Mouse (Mus musculus) kidney, adult 2 months (tissue): ENCODE data around the gene Adamts17. TPM values are rescaled to one million over a fixed set of nuclear protein-coding genes. Genes with fewer than 3 reads are reported as not detected.

Source experiments
- DNase-seq: peaks from one replicate; pipeline ENCODE4 v3.0.0; 2021
- H3K27ac ChIP-seq: fragments of 200-500 bp; 2 replicates; pipeline ENCODE4 v1.5.1; 2012; ENCODE audit warnings: low read depth, low read length, control low read depth, inconsistent platforms; ENCODE audit not compliant: insufficient read depth
- H3K27me3 ChIP-seq: fragments of 200-500 bp; replicated peaks from 2 replicates; pipeline ENCODE4 v1.6.1; 2012; ENCODE audit warnings: mild to moderate bottlenecking, moderate library complexity, low read length, inconsistent platforms; ENCODE audit not compliant: control insufficient read depth, insufficient read depth
- H3K36me3 ChIP-seq: fragments of 200-500 bp; 2 replicates; pipeline ENCODE4 v1.6.1; 2012; ENCODE audit warnings: mild to moderate bottlenecking, moderate library complexity, low read length, inconsistent platforms; ENCODE audit not compliant: control insufficient read depth, insufficient read depth
- H3K4me1 ChIP-seq: fragments of 200-500 bp; 2 replicates; pipeline ENCODE4 v1.6.1; 2011; ENCODE audit warnings: low read length; ENCODE audit not compliant: control insufficient read depth, insufficient read depth
- H3K4me3 ChIP-seq: fragments of 200-500 bp; 2 replicates; pipeline ENCODE4 v1.5.1; 2011; ENCODE audit warnings: mild to moderate bottlenecking, low read depth, low read length, control low read depth; ENCODE audit not compliant: insufficient read depth
- CTCF ChIP-seq: fragments of 200-500 bp; conservative IDR thresholded peaks from 2 replicates; pipeline ENCODE4 v1.5.1; 2011; ENCODE audit warnings: low read depth, mild to moderate bottlenecking, control low read depth, low read length, moderate library complexity, mixed read lengths; ENCODE audit not compliant: insufficient read depth, insufficient read length
- POLR2A ChIP-seq: fragments of 200-500 bp; IDR thresholded peaks from one replicate; pipeline ENCODE4 v1.6.1; 2011; ENCODE audit warnings: low read depth, low read length, control low read depth
- WGBS: fragments of 180-500 bp; shearing (Covaris S2); methylation state at CpG from one replicate; pipeline ENCODE4 v1.1.7; 2018; 5-methylcytosine and 5-hydroxymethylcytosine counted together
- polyA plus RNA-seq: library from polyadenylated mRNA; depleted of rRNA; stranded (reverse); fragments of >200 nt; gene quantifications from 2 replicates; pipeline ENCODE4 v1.2.3, GENCODE M21; 2012

Gene Adamts17
- polyA plus RNA-seq, 1 experiment = 0.17 TPM

DNA sequence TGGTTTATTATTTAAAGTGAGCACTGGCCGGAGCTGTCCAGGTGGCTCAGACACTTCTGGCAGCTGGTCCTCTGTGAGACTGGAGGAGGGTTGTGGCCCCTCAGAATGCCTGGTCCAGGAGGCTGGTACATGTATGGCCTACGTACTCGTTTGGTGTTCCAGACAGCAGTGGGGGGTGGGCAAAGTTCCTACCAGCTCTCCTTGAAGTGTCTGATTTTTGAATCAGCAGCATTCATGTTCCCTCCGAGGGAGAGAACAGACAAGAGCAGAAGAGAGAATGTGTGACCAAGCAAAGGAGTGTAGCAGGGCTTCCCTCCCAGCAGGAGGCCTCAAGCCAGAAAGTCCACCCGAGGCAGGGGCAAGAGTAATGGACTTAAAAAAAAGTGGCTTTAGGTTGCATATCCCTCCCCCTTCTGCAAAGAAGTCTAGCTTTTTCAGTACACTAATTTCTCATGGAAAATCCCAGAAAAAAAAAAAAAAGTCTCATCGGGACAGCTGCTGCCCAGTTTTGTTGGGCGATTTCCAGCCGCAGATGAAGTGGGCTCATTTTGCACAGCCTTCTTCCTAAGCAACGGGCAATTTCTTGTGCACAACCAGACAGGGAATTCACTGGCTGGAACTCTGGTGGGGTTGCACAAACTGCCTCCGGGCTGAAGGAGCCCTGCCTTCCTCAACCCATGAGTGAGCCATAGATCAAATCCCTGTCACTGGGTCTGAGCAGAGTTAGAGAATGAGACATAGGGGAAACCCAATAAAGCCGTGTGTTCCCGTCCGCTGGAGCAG, 28.4 kb downstream of the Adamts17 start:
- Histone ChIP-seq H3K4me1 (no peaks in the 10 kb centered on the region), H3K36me3 (no peaks in the 10 kb centered on the region), H3K27ac (no peak overlapping the region), H3K4me3 (no peak overlapping the region), H3K27me3 (no peaks in the 10 kb centered on the region)
- no peak for TF ChIP-seq CTCF
- TF ChIP-seq POLR2A = no peak
- WGBS = 39% methylated on average over 13 of the region's 13 CpGs
- peak; percentile 7 for DNase-seq

DNA sequence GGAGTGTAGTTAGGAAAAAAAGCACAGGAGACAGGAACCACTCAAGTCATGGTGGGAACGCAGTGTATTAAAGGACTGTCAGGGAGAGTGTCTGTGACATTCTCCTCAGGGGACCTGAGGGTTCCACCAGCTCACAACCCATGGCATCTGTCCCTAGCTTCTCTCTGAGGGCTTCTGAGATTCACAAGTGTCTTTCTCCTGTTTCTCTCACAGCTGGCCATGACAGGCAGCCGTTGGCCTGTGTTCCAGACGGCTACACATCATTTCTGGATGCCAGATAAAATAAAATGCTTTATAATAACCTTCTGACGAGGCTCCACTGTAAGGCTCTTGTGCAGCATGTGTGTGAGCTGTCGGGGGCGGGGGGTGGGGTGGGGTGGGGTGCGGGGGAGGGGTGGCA, 32.0 kb downstream of the Adamts17 start:
- no peak for DNase-seq
- Histone ChIP-seq H3K4me1 (no peaks in the 10 kb centered on the region), H3K36me3 (no peaks in the 10 kb centered on the region), H3K4me3 (no peak overlapping the region), H3K27me3 (no peaks in the 10 kb centered on the region), H3K27ac (no peak overlapping the region)
- 53% methylated on average over 7 of the region's 7 CpGs for WGBS
- no peak for TF ChIP-seq POLR2A
- TF ChIP-seq CTCF = no peak

DNA sequence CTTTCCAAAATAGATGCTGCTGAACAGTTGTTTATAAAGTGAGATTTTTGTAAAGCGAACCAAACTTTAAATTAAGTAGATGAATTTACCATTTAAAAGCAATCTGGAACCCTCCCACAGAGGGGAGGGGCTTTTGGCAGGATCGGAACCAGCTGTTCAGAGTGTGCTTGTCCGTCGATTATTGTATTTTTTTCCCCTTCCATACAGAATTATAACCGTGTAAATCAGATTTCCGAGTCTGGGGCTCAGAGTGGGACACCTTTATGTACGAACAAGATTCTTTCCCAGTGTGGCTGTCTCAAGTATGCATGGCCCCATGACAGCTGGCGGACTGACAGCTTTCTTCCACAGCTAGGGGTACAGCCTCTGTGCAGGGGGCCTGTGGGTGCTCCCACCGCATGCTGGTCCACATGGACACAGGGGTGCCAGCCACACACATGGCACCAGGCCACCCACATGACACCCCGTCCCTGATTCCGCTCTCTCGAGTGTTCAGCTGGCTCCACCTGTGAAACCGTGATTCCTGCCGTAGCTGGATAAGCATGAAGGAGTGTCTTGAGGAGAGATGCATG, 32.5 kb downstream of the Adamts17 start:
- Histone ChIP-seq H3K27ac (no peak overlapping the region), H3K27me3 (no peaks in the 10 kb centered on the region), H3K4me3 (no peak overlapping the region), H3K4me1 (no peaks in the 10 kb centered on the region), H3K36me3 (no peaks in the 10 kb centered on the region)
- TF ChIP-seq CTCF = no peak
- TF ChIP-seq POLR2A = no peak
- no peak for DNase-seq
- 63% methylated on average over 14 of the region's 14 CpGs for WGBS

DNA sequence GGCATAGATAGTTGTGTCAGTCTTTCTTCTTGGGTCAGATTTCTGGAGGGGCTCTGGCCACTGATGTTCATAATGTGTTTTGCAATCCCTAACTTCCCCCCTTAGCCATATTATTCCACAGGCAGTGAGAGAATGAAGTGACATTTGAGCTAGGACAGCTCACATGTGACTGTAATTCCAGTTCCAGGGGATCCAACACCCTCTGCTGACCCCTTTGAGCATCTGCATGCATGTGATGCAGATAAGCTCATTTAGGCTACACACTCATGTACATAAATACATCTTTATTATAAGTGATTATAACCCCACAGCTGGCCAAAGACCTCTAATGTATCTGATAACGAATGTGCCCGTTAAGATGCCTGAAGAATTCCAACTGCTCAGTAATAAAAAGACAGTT, 33.7 kb downstream of the Adamts17 start:
- no peaks in the 10 kb centered on the region for H3K4me1 ChIP-seq
- DNase-seq = no peak
- H3K4me3 ChIP-seq = no peak overlapping the region
- 74% methylated on average over 2 of the region's 2 CpGs for WGBS
- no peaks in the 10 kb centered on the region for H3K27me3 ChIP-seq
- no peaks in the 10 kb centered on the region for H3K36me3 ChIP-seq
- TF ChIP-seq CTCF (no peak), POLR2A (no peak)
- no peak overlapping the region for H3K27ac ChIP-seq

DNA sequence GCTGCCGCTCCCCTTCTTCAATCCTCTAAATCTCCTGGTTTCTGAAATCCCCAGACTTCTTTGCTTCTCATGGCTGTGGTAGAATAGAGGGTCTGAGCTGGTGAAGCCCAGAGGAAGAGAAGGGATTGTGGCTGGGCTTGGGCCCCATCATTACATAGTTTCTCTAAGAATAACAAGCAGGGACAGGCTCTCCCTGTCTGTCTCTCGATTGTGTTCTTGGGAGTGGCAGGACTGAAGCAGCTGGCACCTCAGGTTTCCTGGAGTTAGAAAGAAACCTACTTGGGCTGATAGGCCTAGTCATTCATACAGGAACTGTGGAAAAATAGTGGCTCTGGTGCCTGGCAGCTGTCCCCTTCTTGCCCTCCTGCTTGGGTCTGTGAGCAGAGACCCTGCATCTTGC, 51.9 kb downstream of the Adamts17 start:
- Histone ChIP-seq H3K4me3 (no peak overlapping the region), H3K27ac (no peak overlapping the region), H3K36me3 (no peaks in the 10 kb centered on the region), H3K27me3 (no peaks in the 10 kb centered on the region), H3K4me1 (no peaks in the 10 kb centered on the region)
- TF ChIP-seq CTCF = no peak
- no peak for TF ChIP-seq POLR2A
- 69% methylated on average over 2 of the region's 2 CpGs for WGBS
- no peak for DNase-seq

DNA sequence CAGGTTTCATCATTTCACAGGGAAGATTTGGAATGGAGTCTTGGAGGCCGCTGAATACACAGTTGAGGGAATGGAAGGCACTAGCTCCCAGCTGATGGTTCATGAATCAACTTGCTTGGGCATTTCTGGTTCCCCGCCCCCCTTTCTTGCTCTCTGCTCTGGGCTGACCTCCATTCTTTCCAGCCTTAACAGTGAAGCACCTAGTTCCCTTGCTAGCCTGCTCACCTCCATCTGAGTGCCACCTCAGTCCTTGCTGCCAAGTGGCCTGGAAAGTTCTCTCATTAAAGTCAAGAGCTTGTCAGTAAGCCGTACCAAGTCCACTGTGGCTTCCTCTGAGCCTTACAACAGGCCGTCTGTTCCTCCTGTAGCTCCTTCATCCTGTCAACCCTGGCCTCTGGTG, 52.6 kb downstream of the Adamts17 start:
- H3K27ac ChIP-seq = no peak overlapping the region
- no peaks in the 10 kb centered on the region for H3K4me1 ChIP-seq
- no peak overlapping the region for H3K4me3 ChIP-seq
- H3K36me3 ChIP-seq = no peaks in the 10 kb centered on the region
- 78% methylated on average over 4 of the region's 4 CpGs for WGBS
- TF ChIP-seq POLR2A (no peak), CTCF (no peak)
- H3K27me3 ChIP-seq = no peaks in the 10 kb centered on the region
- DNase-seq = no peak

DNA sequence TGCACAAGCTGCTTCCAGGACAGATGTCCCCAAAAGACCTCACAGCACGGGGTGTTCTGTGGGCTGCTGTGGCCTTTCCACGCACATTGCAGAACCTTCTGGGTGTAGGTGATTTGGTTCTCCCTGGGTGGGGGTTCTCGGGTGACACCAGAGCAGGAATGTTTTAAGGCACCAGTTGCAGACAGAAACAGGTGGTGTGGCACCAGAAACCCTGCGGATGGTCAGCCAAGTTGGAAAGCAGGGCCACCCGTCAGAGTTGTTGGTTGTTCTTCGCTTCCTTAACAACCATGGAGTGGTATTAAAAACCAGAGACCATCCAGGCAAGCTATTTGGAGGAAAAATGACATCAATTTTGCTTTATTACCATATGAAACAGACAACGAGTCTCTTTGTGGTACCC, 62.8 kb downstream of the Adamts17 start:
- 87% methylated on average over 7 of the region's 7 CpGs for WGBS
- H3K27me3 ChIP-seq = no peaks in the 10 kb centered on the region
- no peaks in the 10 kb centered on the region for H3K4me1 ChIP-seq
- H3K27ac ChIP-seq = no peak overlapping the region
- H3K4me3 ChIP-seq = no peak overlapping the region
- DNase-seq = no peak
- H3K36me3 ChIP-seq = no peaks in the 10 kb centered on the region
- TF ChIP-seq POLR2A (no peak), CTCF (no peak)
